Mouse (Mus musculus) liver, postnatal 0 days (tissue): ENCODE results near the gene Srsf4.

Experiments
- CTCF ChIP-seq: sonication (generic); IDR thresholded peaks from 2 replicates; pipeline ENCODE4 v1.5.1; 2016; ENCODE audit warnings: antibody characterized with exemption, low read depth
- EP300 ChIP-seq: IDR thresholded peaks from 2 replicates; pipeline ENCODE4 v1.6.1; 2016; ENCODE audit warnings: antibody characterized with exemption, low read depth, mild to moderate bottlenecking

- TF ChIP-seq CTCF (peak; percentile 98), EP300 (no peak)
Measured at GRCm38 (mm10) chr4:131837872-131838524, 35.4 kb upstream of the Srsf4 start, which contains the start of gene Ptpru.
